Mouse (Mus musculus) NIH3T3 (cell line): ENCODE results near the gene Arnt2.
A peak's percentile ranks its signal among the peaks of the same experiment; 100 is the strongest.

Experiments used
- DNase-seq: peaks from one replicate; pipeline ENCODE4 v3.0.0-alpha.2; 2012; ENCODE audit warnings: low read depth

Gene Arnt2

GRCm38 (mm10) chr7:84246878-84247277, 163.1 kb downstream of the Arnt2 start:
- DNase-seq, result no peak

GRCm38 (mm10) chr7:84246093-84246492, 163.9 kb downstream of the Arnt2 start:
- DNase-seq, result no peak

GRCm38 (mm10) chr7:84240406-84240805, 169.6 kb downstream of the Arnt2 start:
- DNase-seq, result no peak

GRCm38 (mm10) chr7:84237655-84238054, 172.3 kb downstream of the Arnt2 start:
- no peak for DNase-seq

- DNase-seq, result peak; percentile 60
Observed at GRCm38 (mm10) chr7:84231396-84231795, 178.6 kb downstream of the Arnt2 start.

GRCm38 (mm10) chr7:84227652-84228051, 182.3 kb downstream of the Arnt2 start:
- DNase-seq, result no peak

GRCm38 (mm10) chr7:84226909-84227308, 183.1 kb downstream of the Arnt2 start:
- DNase-seq, result no peak

- no peak for DNase-seq
Observed at GRCm38 (mm10) chr7:84212112-84212511, 197.9 kb downstream of the Arnt2 start.

GRCm38 (mm10) chr7:84210585-84211291, 199.2 kb downstream of the Arnt2 start:
- no peak for DNase-seq

- DNase-seq, result peak; percentile 71
Observed at GRCm38 (mm10) chr7:84203981-84204380, 206.0 kb downstream of the Arnt2 start.

GRCm38 (mm10) chr7:84201151-84202068, 208.6 kb downstream of the Arnt2 start:
- no peak for DNase-seq

GRCm38 (mm10) chr7:84197208-84197860, 212.6 kb downstream of the Arnt2 start:
- no peak for DNase-seq
